Mouse (Mus musculus): ENCODE measurements around the gene Stk10.

GRCm38 (mm10) chr11:32642249-32642876 is 109.3 kb downstream of the Stk10 start, which contains the start of gene Fbxw11:
- TF ChIP-seq EP300 (IDR thresholded peaks at IDR 0.05; ENCODE audit: insufficient read depth, low read depth, low read length) (peak; percentile 28; the same call in 1 of the 2 replicates), CTCF (IDR thresholded peaks at IDR 0.05; ENCODE audit: low read depth, low read length) (no peak), POLR2A (IDR thresholded peaks at IDR 0.05; ENCODE audit: insufficient read depth, low read length) (peak; percentile 94)
